Mouse (Mus musculus) frontal cortex, adult (tissue): ENCODE data around the gene Gga2.

Experiments used
- ATAC-seq: cut with Nextera tagmentation; 2 replicates; pipeline ENCODE4 v1.9.2; 2017; ENCODE audit warnings: mild to moderate bottlenecking, moderate library complexity, mixed read lengths; ENCODE audit not compliant: low TSS enrichment

Gga2 gene

GRCm38 (mm10) chr7:122000396-122000795, 20.6 kb downstream of the Gga2 start:
- no peak for ATAC-seq

GRCm38 (mm10) chr7:121995961-121996360, 25.1 kb downstream of the Gga2 start:
- no peak for ATAC-seq

GRCm38 (mm10) chr7:121981307-121981871, 39.6 kb downstream of the Gga2 start, which contains the start of gene Cog7:
Gene Cog7, minus strand, starts transcription at chr7:121981711.
- peak; percentile 72 for ATAC-seq

- peak; percentile 55; the same call in 1 of the 2 replicates for ATAC-seq
Observed at GRCm38 (mm10) chr7:121975031-121975430, 46.0 kb downstream of the Gga2 start.

- ATAC-seq = no peak
Observed at GRCm38 (mm10) chr7:121971698-121972097, 49.3 kb downstream of the Gga2 start.

GRCm38 (mm10) chr7:121970250-121970649, 50.8 kb downstream of the Gga2 start:
- ATAC-seq = no peak

GRCm38 (mm10) chr7:121968816-121969215, 52.2 kb downstream of the Gga2 start:
- no peak for ATAC-seq

GRCm38 (mm10) chr7:121968242-121968641, 52.8 kb downstream of the Gga2 start:
- no peak for ATAC-seq

GRCm38 (mm10) chr7:121966169-121966568, 54.9 kb downstream of the Gga2 start:
- ATAC-seq = no peak

GRCm38 (mm10) chr7:121963883-121964398, 57.1 kb downstream of the Gga2 start:
- peak; percentile 74 for ATAC-seq

GRCm38 (mm10) chr7:121962571-121962959, 58.5 kb downstream of the Gga2 start:
- ATAC-seq = no peak

GRCm38 (mm10) chr7:121961913-121962570, 59.0 kb downstream of the Gga2 start:
- no peak for ATAC-seq

- no peak for ATAC-seq
Observed at GRCm38 (mm10) chr7:121955802-121956201, 65.2 kb downstream of the Gga2 start.

GRCm38 (mm10) chr7:121954891-121955669, 65.9 kb downstream of the Gga2 start:
- no peak for ATAC-seq

- ATAC-seq = no peak
Observed at GRCm38 (mm10) chr7:121947513-121947912, 73.5 kb downstream of the Gga2 start.

- no peak for ATAC-seq
Observed at GRCm38 (mm10) chr7:121946196-121946595, 74.8 kb downstream of the Gga2 start.

GRCm38 (mm10) chr7:121942371-121942770, 78.7 kb downstream of the Gga2 start:
- no peak for ATAC-seq

GRCm38 (mm10) chr7:121941640-121942039, 79.4 kb downstream of the Gga2 start:
- no peak for ATAC-seq

- ATAC-seq = no peak
Observed at GRCm38 (mm10) chr7:121941016-121941415, 80.0 kb downstream of the Gga2 start.

GRCm38 (mm10) chr7:121939729-121940128, 81.3 kb downstream of the Gga2 start:
- peak; percentile 77 for ATAC-seq

- no peak for ATAC-seq
Observed at GRCm38 (mm10) chr7:121939244-121939643, 81.8 kb downstream of the Gga2 start.

- no peak for ATAC-seq
Observed at GRCm38 (mm10) chr7:121938124-121938891, 82.7 kb downstream of the Gga2 start.
